In genomic region chr3:84435288-84436043, GRCm38 (mm10) we compare ENCODE assay signal across 8 mouse cellular contexts. TPM values are rescaled to one million over a fixed set of nuclear protein-coding genes. Genes with fewer than 3 reads are reported as not detected.
DNase-seq lines count a peak whose midpoint lies in the region; ATAC-seq and TF ChIP-seq lines count a peak whose summit lies in the region.

No protein-coding gene starts in this region.

- ATAC-seq in heart, postnatal 0 days (ENCODE audit: insufficient read depth, low read depth) = 0 out of 2 replicates have a peak, but pooled peaks have one; percentile 27
- peak; percentile 63; the same call in 1 of the 2 replicates for ATAC-seq in limb, embryonic 11.5 days (ENCODE audit: insufficient number of reproducible peaks, low FRiP score, low TSS enrichment, low read depth)
- ATAC-seq in stomach, embryonic 15.5 days (ENCODE audit: insufficient read depth, low FRiP score, low read depth) = peak; percentile 44; the same call in 1 of the 2 replicates
- no peak for ATAC-seq in activated CD4-positive, CD25-positive, alpha-beta regulatory T cell, adult 4 months

- DNase-seq in gastrocnemius, adult 2 months = peak; percentile 53
- no peak for DNase-seq in gastrocnemius, postnatal 25 days
- peak; percentile 70 for DNase-seq in embryo, embryonic 11 days
- DNase-seq in heart, postnatal 0 days (ENCODE audit: low spot score) = peak; percentile 42
- DNase-seq in limb, embryonic 11.5 days (ENCODE audit: low spot score) = peak; percentile 70
- no peak for DNase-seq in cerebellum, adult 9-11 months

- H3K27me3 ChIP-seq in heart, postnatal 0 days (ENCODE audit: control insufficient read depth, insufficient read depth, low read length) = 0 out of 2 replicates have a peak, but pooled peaks cover 5% of the 10 kb centered on the region
- no peaks in the 10 kb centered on the region for H3K27me3 ChIP-seq in limb, embryonic 11.5 days (ENCODE audit: control insufficient read depth, insufficient read depth, low read length)
- H3K27me3 ChIP-seq in stomach, embryonic 15.5 days (replicated peaks) = no peaks in the 10 kb centered on the region

- TF ChIP-seq EP300 in heart, postnatal 0 days (IDR thresholded peaks at IDR 0.05; ENCODE audit: low read depth) = no peak

- peak overlapping the region; percentile 17; the same call in 1 of the 2 replicates for H3K27ac ChIP-seq in gastrocnemius, adult 2 months
- no peak overlapping the region for H3K27ac ChIP-seq in heart, postnatal 0 days (ENCODE audit: low read depth)
- no peak overlapping the region for H3K27ac ChIP-seq in limb, embryonic 11.5 days (replicated peaks; ENCODE audit: low read depth, low read length)
- H3K27ac ChIP-seq in stomach, embryonic 15.5 days = peak overlapping the region; percentile 41

- no peak overlapping the region for H3K9ac ChIP-seq in heart, postnatal 0 days (replicated peaks; ENCODE audit: low read depth, low read length)
- no peak overlapping the region for H3K9ac ChIP-seq in limb, embryonic 11.5 days (ENCODE audit: low read length)
- no peak overlapping the region for H3K9ac ChIP-seq in stomach, embryonic 15.5 days

- no peaks in the 10 kb centered on the region for H3K36me3 ChIP-seq in heart, postnatal 0 days (replicated peaks; ENCODE audit: control insufficient read depth, insufficient read depth, low read length)
- no peaks in the 10 kb centered on the region for H3K36me3 ChIP-seq in limb, embryonic 11.5 days (ENCODE audit: control insufficient read depth, insufficient read depth, low read length)
- no peaks in the 10 kb centered on the region for H3K36me3 ChIP-seq in stomach, embryonic 15.5 days

- intact Hi-C loops in gastrocnemius, adult 2 months (cut with DNase I) = no loop called here

- no peak for TF ChIP-seq CTCF in gastrocnemius, adult 2 months (IDR thresholded peaks at IDR 0.05)
- no peak for TF ChIP-seq CTCF in heart, postnatal 0 days (IDR thresholded peaks at IDR 0.05; ENCODE audit: low read depth)

- H3K9me3 ChIP-seq in heart, postnatal 0 days (replicated peaks; ENCODE audit: control insufficient read depth, low read length) = no peaks in the 10 kb centered on the region
- no peaks in the 10 kb centered on the region for H3K9me3 ChIP-seq in limb, embryonic 11.5 days (ENCODE audit: control insufficient read depth, low read length)
- H3K9me3 ChIP-seq in stomach, embryonic 15.5 days = no peaks in the 10 kb centered on the region

- H3K4me2 ChIP-seq in heart, postnatal 0 days (ENCODE audit: low read depth, low read length) = 0 out of 2 replicates have a peak overlapping the region, but pooled peaks have one; percentile 4
- H3K4me2 ChIP-seq in limb, embryonic 11.5 days (ENCODE audit: low read depth, severe bottlenecking) = no peak overlapping the region
- no peak overlapping the region for H3K4me2 ChIP-seq in stomach, embryonic 15.5 days

- no peak overlapping the region for H3K4me3 ChIP-seq in gastrocnemius, adult 2 months
- no peak overlapping the region for H3K4me3 ChIP-seq in heart, postnatal 0 days (ENCODE audit: low read depth, low read length)
- no peak overlapping the region for H3K4me3 ChIP-seq in limb, embryonic 11.5 days (ENCODE audit: low read depth, low read length)
- no peak overlapping the region for H3K4me3 ChIP-seq in stomach, embryonic 15.5 days (replicated peaks)

- 15% methylated on average over 11 of the region's 11 CpGs for WGBS in heart, postnatal 0 days
- 38% methylated on average over 11 of the region's 11 CpGs for WGBS in limb, embryonic 11.5 days
- WGBS in stomach, embryonic 15.5 days = 24% methylated on average over 10 of the region's 11 CpGs

- H3K4me1 ChIP-seq in heart, postnatal 0 days (ENCODE audit: control insufficient read depth, insufficient read depth) = peaks cover 35% of the 10 kb centered on the region
- 0 out of 2 replicates have a peak, but pooled peaks cover 5% of the 10 kb centered on the region for H3K4me1 ChIP-seq in limb, embryonic 11.5 days (ENCODE audit: control insufficient read depth, insufficient read depth, low read length)
- peaks cover 26% of the 10 kb centered on the region for H3K4me1 ChIP-seq in stomach, embryonic 15.5 days

RNA-seq across cellular contexts. Expression of gene Fhdc1, which starts 44.8 kb away (rescaled TPM):
- total RNA-seq in gastrocnemius, adult 2 months (2021) = under 1 TPM; 0.14 to 0.15 TPM
- total RNA-seq in gastrocnemius, postnatal 25 days (2021) = 1 to 10 TPM in 1 of 2 experiments, under 1 TPM in 1; 0.13 to 1.1 TPM
- 1.2 and 1.5 TPM in 2 replicates for total RNA-seq in heart, postnatal 0 days (2014; rRNA removed; ENCODE audit: low replicate concordance)
- polyA plus RNA-seq in heart, postnatal 0 days (2015; fragmentation: Nextera tagmentation; extraction: Ambion mirVana) = 0.48 and 0.71 TPM in 2 replicates
- polyA plus RNA-seq in limb, embryonic 11.5 days (2014; fragmentation: Nextera tagmentation; extraction: Ambion mirVana) = 2.2 and 2.8 TPM in 2 replicates
- polyA plus RNA-seq in stomach, embryonic 15.5 days (2015; fragmentation: Nextera tagmentation; extraction: Ambion mirVana) = 11.1 and 13.6 TPM in 2 replicates
- polyA plus RNA-seq in activated CD4-positive, CD25-positive, alpha-beta regulatory T cell, adult 4 months (2017; shearing (Covaris generic)) = 1 to 10 TPM in 1 of 2 experiments, under 1 TPM in 1; 0.75 to 2.4 TPM

Comparison
In these comparisons a context has a peak if more than half of its experiments do, and no peak if none do; other contexts are left out.
1. DNase-seq: peak in gastrocnemius, adult 2 months (single experiment), embryo, embryonic 11 days (single experiment), heart, postnatal 0 days (single experiment) and limb, embryonic 11.5 days (single experiment); none in gastrocnemius, postnatal 25 days (single experiment) and cerebellum, adult 9-11 months (single experiment).
2. H3K27ac ChIP-seq: peak in gastrocnemius, adult 2 months (single experiment) and stomach, embryonic 15.5 days (single experiment); none in heart, postnatal 0 days (single experiment) and limb, embryonic 11.5 days (single experiment).